Mouse (Mus musculus): ENCODE results near the gene Gzmm.

DNA sequence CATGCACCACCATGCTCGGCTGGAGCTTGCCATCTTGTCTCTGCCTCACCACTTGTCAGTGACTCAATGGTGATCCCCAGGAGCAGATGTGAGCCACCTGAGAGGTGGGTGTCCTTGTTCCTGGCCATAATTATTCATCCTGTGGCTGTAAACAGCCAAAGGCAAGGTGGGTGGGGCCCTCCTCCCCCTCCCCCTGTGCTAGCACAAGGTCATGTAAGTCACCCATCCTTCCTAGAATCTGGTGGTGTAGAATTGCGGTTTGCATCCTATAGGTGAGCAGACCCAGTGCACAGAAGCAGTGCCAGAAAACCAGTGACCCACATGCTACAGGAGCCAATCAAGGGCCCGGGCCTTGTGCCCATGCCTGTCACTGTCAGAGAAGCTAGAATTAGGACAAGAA lies 15.8 kb upstream of the Gzmm start:
- no peak for TF ChIP-seq CTCF (IDR thresholded peaks at IDR 0.05; ENCODE audit: control insufficient read depth, insufficient read depth, insufficient read length)
- TF ChIP-seq MAX (IDR thresholded peaks at IDR 0.05): no peak

Measured in C2C12 (cell line).